Mouse (Mus musculus): ENCODE results near the gene Guk1. TPM values are rescaled to one million over a fixed set of nuclear protein-coding genes. Genes with fewer than 3 reads are reported as not detected.
"Not testable (repeated sequence)": the region's sequence is repeated elsewhere in the genome, so short reads cannot be mapped to it uniquely, and the experiment has no call there.

The Guk1 gene
- polyA plus RNA-seq, 1 experiment from 2014 or later, result 205 TPM

DNA sequence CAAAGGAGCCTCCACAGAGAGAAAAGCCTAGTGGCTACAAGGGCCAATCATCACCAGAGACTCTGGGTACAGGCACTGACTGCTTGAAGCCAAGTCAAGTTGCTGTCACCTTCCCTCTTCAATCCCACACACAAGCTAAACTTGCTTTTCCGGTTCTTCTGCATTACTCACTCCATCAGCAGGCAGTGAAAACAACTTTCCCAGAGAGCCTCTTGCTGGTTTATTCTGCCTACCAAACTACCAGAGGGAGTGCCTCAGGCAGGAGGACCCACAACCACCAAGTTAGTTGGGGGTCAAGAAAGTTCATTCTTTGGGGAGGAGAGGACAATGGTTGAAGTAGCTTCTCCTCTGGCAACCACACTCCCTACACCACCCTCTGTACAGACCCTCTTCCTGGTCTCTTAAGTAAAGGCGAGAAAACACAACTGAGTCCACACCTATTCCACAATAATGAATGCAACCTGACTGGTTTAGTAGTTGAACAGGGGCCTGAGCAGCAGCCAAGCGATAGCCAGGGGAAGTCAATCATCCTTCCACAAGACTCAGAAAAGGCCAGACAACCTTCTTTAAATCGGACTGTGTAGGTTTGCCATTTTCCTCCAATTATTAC, 26.5 kb upstream of the Guk1 start:
- DNase-seq, result no peak
- no peaks in the 10 kb centered on the region for H3K27me3 ChIP-seq (ENCODE audit: control insufficient read depth, insufficient read depth, low read length)
- peaks cover 4% of the 10 kb centered on the region; the same call in 1 of the 2 replicates for H3K4me1 ChIP-seq (ENCODE audit: control insufficient read depth, insufficient read depth, low read length)
- no peak overlapping the region for H3K4me2 ChIP-seq (ENCODE audit: low read length)
- peaks cover 6% of the 10 kb centered on the region; the same call in 1 of the 2 replicates for H3K36me3 ChIP-seq (ENCODE audit: control insufficient read depth, insufficient read depth, low read length)
- no peak overlapping the region for H3K4me3 ChIP-seq (replicated peaks; ENCODE audit: low read depth, low read length)
- no peaks in the 10 kb centered on the region for H3K9me3 ChIP-seq (ENCODE audit: control insufficient read depth, low read length)
- H3K27ac ChIP-seq (replicated peaks; ENCODE audit: low read depth, low read length), result no peak overlapping the region
- WGBS, result 90% methylated on average over 4 of the region's 4 CpGs
- no peak for ATAC-seq (ENCODE audit: low FRiP score, low TSS enrichment)
- no peak overlapping the region for H3K9ac ChIP-seq (replicated peaks; ENCODE audit: low read length)

DNA sequence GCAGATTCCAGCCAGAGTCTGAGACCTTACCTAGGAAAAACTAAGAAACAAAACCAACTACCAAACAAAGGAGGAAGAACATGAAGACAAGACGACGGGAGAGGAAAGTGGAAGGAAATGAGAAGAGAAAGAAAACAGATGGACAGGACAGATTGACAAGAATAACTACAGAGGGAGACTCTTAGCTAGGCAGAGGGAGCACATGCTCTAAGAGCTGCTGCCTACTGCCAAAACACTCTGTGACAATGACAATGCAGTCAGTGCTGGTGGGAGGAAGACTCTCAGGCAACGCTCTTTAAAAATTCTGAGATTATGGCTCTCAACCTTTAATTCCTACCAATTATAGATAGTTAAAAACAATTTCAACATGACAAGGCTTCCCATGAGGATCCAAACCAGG, 24.9 kb upstream of the Guk1 start:
- H3K27ac ChIP-seq (replicated peaks; ENCODE audit: low read depth, low read length), result no peak overlapping the region
- H3K27me3 ChIP-seq (ENCODE audit: control insufficient read depth, insufficient read depth, low read length), result no peaks in the 10 kb centered on the region
- no peak overlapping the region for H3K4me3 ChIP-seq (replicated peaks; ENCODE audit: low read depth, low read length)
- WGBS, result 97% methylated on average over 3 of the region's 3 CpGs
- DNase-seq (no peak), ATAC-seq (ENCODE audit: low FRiP score, low TSS enrichment) (no peak)
- H3K4me1 ChIP-seq (ENCODE audit: control insufficient read depth, insufficient read depth, low read length), result peaks cover 4% of the 10 kb centered on the region; the same call in 1 of the 2 replicates
- no peak overlapping the region for H3K4me2 ChIP-seq (ENCODE audit: low read length)
- H3K36me3 ChIP-seq (ENCODE audit: control insufficient read depth, insufficient read depth, low read length), result peaks cover 12% of the 10 kb centered on the region
- H3K9ac ChIP-seq (replicated peaks; ENCODE audit: low read length), result no peak overlapping the region
- no peaks in the 10 kb centered on the region for H3K9me3 ChIP-seq (ENCODE audit: control insufficient read depth, low read length)

DNA sequence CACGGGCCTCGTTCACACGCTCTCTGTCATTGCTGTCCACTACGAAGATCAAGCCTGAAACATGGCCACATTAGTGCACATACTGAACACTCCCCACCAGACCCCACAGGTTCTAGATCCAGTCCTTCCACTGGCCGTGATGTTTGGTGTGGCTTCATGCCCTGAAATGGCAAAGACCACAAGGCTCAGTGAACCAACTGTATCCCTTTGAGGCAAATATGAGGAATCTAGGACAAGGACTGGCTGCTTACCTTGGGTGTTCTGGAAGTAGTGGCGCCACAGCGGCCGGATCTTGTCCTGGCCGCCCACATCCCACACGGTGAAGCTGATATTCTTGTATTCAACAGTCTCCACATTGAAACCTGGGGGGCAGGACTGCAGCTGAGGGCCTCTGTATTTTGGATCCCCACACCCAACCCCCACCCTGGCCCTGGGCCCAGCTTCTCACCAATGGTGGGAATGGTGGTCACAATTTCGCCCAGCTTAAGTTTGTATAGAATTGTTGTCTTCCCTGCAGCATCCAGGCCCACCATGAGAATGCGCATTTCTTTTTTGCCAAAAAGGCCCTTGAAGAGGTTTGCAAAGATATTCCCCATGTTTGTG, 21.0 kb upstream of the Guk1 start:
- Histone ChIP-seq H3K27me3 (ENCODE audit: control insufficient read depth, insufficient read depth, low read length) (no peaks in the 10 kb centered on the region), H3K9me3 (ENCODE audit: control insufficient read depth, low read length) (no peaks in the 10 kb centered on the region), H3K4me2 (ENCODE audit: low read length) (no peak overlapping the region), H3K4me1 (ENCODE audit: control insufficient read depth, insufficient read depth, low read length) (peaks cover 6% of the 10 kb centered on the region), H3K9ac (replicated peaks; ENCODE audit: low read length) (no peak overlapping the region), H3K4me3 (replicated peaks; ENCODE audit: low read depth, low read length) (no peak overlapping the region), H3K36me3 (ENCODE audit: control insufficient read depth, insufficient read depth, low read length) (peaks cover 30% of the 10 kb centered on the region), H3K27ac (replicated peaks; ENCODE audit: low read depth, low read length) (no peak overlapping the region)
- no peak for DNase-seq
- ATAC-seq (ENCODE audit: low FRiP score, low TSS enrichment), result no peak
- 91% methylated on average over 12 of the region's 12 CpGs for WGBS

DNA sequence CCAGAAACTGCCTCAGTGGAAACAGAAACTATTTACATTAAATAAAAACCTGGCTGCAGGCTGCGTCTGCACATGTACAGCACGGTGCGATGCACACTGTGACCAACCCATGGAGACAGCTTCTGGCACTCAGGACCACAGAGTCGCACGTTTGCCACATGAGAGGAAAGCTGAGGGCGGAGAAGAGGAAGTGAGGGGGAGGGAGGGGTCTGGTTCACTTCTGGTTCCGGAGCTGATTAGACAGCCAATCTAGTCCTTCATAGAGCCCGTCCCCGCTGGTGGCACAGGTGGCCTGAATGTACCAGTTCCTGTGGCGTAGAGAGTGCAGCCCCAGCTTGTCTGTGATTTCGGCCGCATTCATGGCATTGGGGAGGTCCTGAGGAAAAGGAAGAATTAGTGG, 20.3 kb upstream of the Guk1 start:
- Histone ChIP-seq H3K4me1 (ENCODE audit: control insufficient read depth, insufficient read depth, low read length) (peaks cover 11% of the 10 kb centered on the region), H3K36me3 (ENCODE audit: control insufficient read depth, insufficient read depth, low read length) (peaks cover 30% of the 10 kb centered on the region)
- H3K4me3 ChIP-seq (replicated peaks; ENCODE audit: low read depth, low read length); H3K9me3 ChIP-seq (ENCODE audit: control insufficient read depth, low read length); H3K27me3 ChIP-seq (ENCODE audit: control insufficient read depth, insufficient read depth, low read length); H3K27ac ChIP-seq (replicated peaks; ENCODE audit: low read depth, low read length); ATAC-seq (ENCODE audit: low FRiP score, low TSS enrichment); DNase-seq; H3K9ac ChIP-seq (replicated peaks; ENCODE audit: low read length); H3K4me2 ChIP-seq (ENCODE audit: low read length): not testable (repeated sequence)
- WGBS, result 86% methylated on average over 12 of the region's 12 CpGs

DNA sequence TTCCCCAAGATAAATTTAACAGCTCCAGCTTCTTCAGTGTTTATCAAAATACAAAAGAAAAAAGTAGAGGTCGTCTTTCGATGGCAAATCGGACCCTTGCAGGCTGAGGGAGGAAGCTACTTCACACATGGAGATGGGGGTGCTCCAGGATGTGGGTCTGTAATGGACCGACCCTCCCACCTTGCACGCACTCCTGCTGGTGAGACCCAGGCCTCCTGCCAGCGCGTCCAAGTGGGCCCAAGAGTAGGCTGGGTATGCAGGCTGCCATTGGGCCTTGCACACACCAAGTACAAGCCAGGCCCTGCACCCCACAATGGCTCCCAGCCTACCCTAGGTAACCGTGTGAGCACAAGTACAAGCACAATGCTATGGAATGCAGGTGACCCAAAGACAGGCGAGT, 19.5 kb upstream of the Guk1 start:
- not testable (repeated sequence) for H3K9ac ChIP-seq (replicated peaks; ENCODE audit: low read length); H3K4me2 ChIP-seq (ENCODE audit: low read length); DNase-seq; H3K4me3 ChIP-seq (replicated peaks; ENCODE audit: low read depth, low read length); H3K27me3 ChIP-seq (ENCODE audit: control insufficient read depth, insufficient read depth, low read length); ATAC-seq (ENCODE audit: low FRiP score, low TSS enrichment); H3K9me3 ChIP-seq (ENCODE audit: control insufficient read depth, low read length); H3K27ac ChIP-seq (replicated peaks; ENCODE audit: low read depth, low read length)
- H3K4me1 ChIP-seq (ENCODE audit: control insufficient read depth, insufficient read depth, low read length), result peaks cover 11% of the 10 kb centered on the region
- WGBS, result 92% methylated on average over 7 of the region's 9 CpGs
- peaks cover 30% of the 10 kb centered on the region for H3K36me3 ChIP-seq (ENCODE audit: control insufficient read depth, insufficient read depth, low read length)

DNA sequence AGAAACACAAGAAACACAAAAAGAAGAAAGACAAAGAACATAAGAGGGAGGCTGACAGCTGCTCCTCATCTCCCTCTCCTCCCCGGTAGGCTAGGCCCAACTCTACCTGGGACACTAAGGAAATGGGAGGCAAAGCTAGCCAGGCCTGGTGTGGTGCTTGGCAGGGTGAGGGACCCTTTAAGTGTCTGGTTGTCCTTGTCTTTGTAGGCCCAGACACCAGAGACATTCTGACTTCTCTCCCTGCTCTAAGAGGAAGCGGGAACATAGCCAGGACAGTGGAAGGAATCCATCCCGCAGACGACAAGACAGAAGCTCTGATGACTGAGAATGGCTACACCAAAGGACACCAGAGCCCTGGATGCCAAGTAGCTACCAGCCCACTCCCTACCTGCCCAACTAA, 18.0 kb upstream of the Guk1 start:
- ATAC-seq (ENCODE audit: low FRiP score, low TSS enrichment), result no peak
- no peak for DNase-seq
- Histone ChIP-seq H3K9me3 (ENCODE audit: control insufficient read depth, low read length) (no peaks in the 10 kb centered on the region), H3K4me3 (replicated peaks; ENCODE audit: low read depth, low read length) (no peak overlapping the region), H3K27me3 (ENCODE audit: control insufficient read depth, insufficient read depth, low read length) (no peaks in the 10 kb centered on the region), H3K4me1 (ENCODE audit: control insufficient read depth, insufficient read depth, low read length) (peaks cover 11% of the 10 kb centered on the region), H3K9ac (replicated peaks; ENCODE audit: low read length) (no peak overlapping the region), H3K4me2 (ENCODE audit: low read length) (no peak overlapping the region), H3K27ac (replicated peaks; ENCODE audit: low read depth, low read length) (no peak overlapping the region), H3K36me3 (ENCODE audit: control insufficient read depth, insufficient read depth, low read length) (peaks cover 45% of the 10 kb centered on the region)
- WGBS, result 88% methylated on average over 4 of the region's 4 CpGs

DNA sequence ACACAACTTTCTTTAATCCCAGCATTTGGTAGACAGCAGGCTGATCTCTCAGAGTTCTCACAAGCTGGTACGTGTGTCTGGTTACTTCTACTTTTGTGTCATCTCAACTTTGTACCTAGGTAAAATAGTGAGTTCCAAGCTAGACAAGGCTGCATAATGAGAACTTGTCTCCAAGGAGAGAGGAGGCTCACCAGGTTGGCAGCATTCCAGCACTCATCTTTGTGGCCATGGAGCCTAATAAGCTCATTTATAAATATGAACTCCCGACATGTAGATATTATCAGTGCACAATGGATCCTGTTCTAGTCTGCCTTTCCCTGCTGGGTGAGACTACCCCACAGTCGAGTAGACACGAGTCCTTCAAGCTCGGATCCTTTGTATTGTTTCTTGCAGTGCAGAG, 17.6 kb upstream of the Guk1 start:
- Histone ChIP-seq H3K36me3 (ENCODE audit: control insufficient read depth, insufficient read depth, low read length) (peaks cover 49% of the 10 kb centered on the region), H3K4me1 (ENCODE audit: control insufficient read depth, insufficient read depth, low read length) (peaks cover 11% of the 10 kb centered on the region)

DNA sequence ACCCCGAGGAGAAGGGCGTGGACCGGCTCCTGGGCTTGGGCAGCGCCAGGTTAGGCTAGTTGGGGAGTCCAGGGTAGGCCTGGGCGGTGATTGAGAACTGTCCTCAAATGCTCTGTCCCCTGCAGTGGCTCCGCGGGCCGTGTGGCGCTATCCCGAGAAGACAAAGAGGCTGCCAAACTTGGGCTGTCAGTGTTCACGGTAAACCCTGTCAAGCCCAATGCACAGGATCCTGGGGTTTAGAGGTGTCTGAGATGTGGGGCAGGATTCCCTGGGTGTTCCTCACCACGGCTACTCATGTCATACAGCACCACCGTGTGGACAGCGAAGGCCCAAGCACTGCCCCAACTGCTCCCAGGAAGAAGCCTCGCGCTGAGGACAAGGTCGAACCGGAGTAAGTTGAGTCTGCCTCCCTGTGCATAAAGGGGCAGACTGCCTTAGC, 17.0 kb upstream of the Guk1 start:
- DNase-seq (peak; percentile 79), ATAC-seq (ENCODE audit: low FRiP score, low TSS enrichment) (peak; percentile 61)
- Histone ChIP-seq H3K27ac (replicated peaks; ENCODE audit: low read depth, low read length) (peak overlapping the region; percentile 89), H3K9ac (replicated peaks; ENCODE audit: low read length) (peak overlapping the region; percentile 87), H3K27me3 (ENCODE audit: control insufficient read depth, insufficient read depth, low read length) (no peaks in the 10 kb centered on the region), H3K4me1 (ENCODE audit: control insufficient read depth, insufficient read depth, low read length) (peaks cover 11% of the 10 kb centered on the region), H3K4me3 (replicated peaks; ENCODE audit: low read depth, low read length) (peak overlapping the region; percentile 89), H3K4me2 (ENCODE audit: low read length) (peak overlapping the region; percentile 86), H3K9me3 (ENCODE audit: control insufficient read depth, low read length) (no peaks in the 10 kb centered on the region), H3K36me3 (ENCODE audit: control insufficient read depth, insufficient read depth, low read length) (peaks cover 52% of the 10 kb centered on the region)
- WGBS, result 11% methylated on average over 18 of the region's 18 CpGs

More for the DNA sequence above, 17.6 kb upstream of the Guk1 start:
- Histone ChIP-seq H3K4me3 (replicated peaks; ENCODE audit: low read depth, low read length) (no peak overlapping the region), H3K9me3 (ENCODE audit: control insufficient read depth, low read length) (no peaks in the 10 kb centered on the region), H3K27me3 (ENCODE audit: control insufficient read depth, insufficient read depth, low read length) (no peaks in the 10 kb centered on the region), H3K4me2 (ENCODE audit: low read length) (peak overlapping the region; percentile 86), H3K9ac (replicated peaks; ENCODE audit: low read length) (no peak overlapping the region; the same call in 1 of the 2 replicates), H3K27ac (replicated peaks; ENCODE audit: low read depth, low read length) (no peak overlapping the region)
- DNase-seq (peak; percentile 26), ATAC-seq (ENCODE audit: low FRiP score, low TSS enrichment) (no peak)
- WGBS, result 55% methylated on average over 5 of the region's 5 CpGs
